Mouse (Mus musculus): ENCODE results near the gene Mlip. TPM values are rescaled to one million over a fixed set of nuclear protein-coding genes. Genes with fewer than 3 reads are reported as not detected.
"Not testable (repeated sequence)": the region's sequence is repeated elsewhere in the genome, so short reads cannot be mapped to it uniquely, and the experiment has no call there.

The Mlip gene
- polyA plus RNA-seq, 1 experiment from 2014 or later = 0.27 TPM

DNA sequence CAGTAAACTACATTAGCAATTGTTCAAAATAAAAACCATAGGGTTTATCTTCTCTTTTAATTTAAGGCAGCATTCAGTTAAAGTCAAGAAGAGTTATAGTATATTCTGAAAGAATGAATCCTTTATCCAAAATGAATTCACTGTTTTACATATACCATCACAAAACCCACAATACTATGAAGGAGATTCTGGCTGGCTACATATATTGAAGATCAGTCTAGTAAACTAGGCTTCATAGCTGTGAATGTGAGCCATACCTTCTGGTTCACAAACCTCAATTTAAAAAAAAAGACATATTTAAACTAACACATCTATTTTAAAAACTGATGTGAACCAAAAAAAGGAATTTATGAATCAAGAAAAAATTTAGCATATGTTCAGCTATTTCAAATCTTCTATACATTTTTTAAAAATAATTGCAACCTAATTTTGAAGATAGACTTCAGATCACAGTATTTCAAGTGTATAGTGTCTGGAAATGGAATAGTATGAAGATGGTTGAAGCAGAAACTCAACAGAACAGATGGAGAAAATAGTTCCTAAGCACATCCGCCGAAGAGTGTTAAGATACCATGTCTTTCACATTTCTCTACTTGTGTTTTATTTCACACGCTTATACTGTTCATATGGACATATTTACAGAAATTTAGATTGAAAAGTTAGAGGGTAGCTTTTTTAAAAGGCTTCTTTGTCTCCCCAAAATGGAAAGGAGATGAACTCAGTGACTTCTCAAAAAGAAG lies 204.1 kb downstream of the Mlip start:
- WGBS = 94% methylated on average over 3 of the region's 3 CpGs
- H3K27me3 ChIP-seq (ENCODE audit: control insufficient read depth, insufficient read depth, low read length) = no peaks in the 10 kb centered on the region
- H3K4me3 ChIP-seq (ENCODE audit: low read depth, low read length) = no peak overlapping the region
- DNase-seq (ENCODE audit: low spot score) (no peak), ATAC-seq (replicated peaks; ENCODE audit: low FRiP score) (no peak)
- H3K9me3 ChIP-seq (ENCODE audit: control insufficient read depth, low read length) = no peaks in the 10 kb centered on the region
- no peak overlapping the region for H3K9ac ChIP-seq (ENCODE audit: low read length)
- no peak overlapping the region for H3K4me2 ChIP-seq (ENCODE audit: low read depth, low read length, severe bottlenecking)
- H3K36me3 ChIP-seq (ENCODE audit: control insufficient read depth, insufficient read depth, low read length) = no peaks in the 10 kb centered on the region
- no peak overlapping the region for H3K27ac ChIP-seq (ENCODE audit: low read depth, low read length)
- H3K4me1 ChIP-seq (replicated peaks; ENCODE audit: control insufficient read depth, insufficient read depth, low read length) = no peaks in the 10 kb centered on the region

DNA sequence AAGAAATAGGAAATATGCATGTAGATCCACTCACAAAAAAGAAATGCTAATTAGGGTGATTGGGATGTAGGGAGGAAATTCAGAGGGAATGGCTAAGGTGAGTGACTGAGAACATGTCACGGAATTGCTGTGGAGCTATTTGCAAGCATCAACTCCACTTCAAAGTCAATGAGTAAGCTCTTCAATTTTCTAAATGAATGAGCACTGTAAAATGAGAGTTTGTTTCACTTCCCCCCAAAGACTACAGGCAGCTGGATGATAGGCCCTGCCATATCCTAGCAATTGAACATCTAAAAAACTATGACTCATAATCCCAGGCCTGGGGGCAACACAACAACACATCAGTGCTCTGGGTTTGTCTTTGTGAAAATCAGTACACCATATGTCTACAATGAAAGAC lies 233.0 kb downstream of the Mlip start:
- Histone ChIP-seq H3K36me3 (ENCODE audit: control insufficient read depth, insufficient read depth, low read length) (no peaks in the 10 kb centered on the region), H3K9me3 (ENCODE audit: control insufficient read depth, low read length) (no peaks in the 10 kb centered on the region), H3K4me1 (replicated peaks; ENCODE audit: control insufficient read depth, insufficient read depth, low read length) (no peaks in the 10 kb centered on the region), H3K27me3 (ENCODE audit: control insufficient read depth, insufficient read depth, low read length) (no peaks in the 10 kb centered on the region), H3K4me3 (ENCODE audit: low read depth, low read length) (no peak overlapping the region), H3K27ac (ENCODE audit: low read depth, low read length) (no peak overlapping the region), H3K9ac (ENCODE audit: low read length) (no peak overlapping the region), H3K4me2 (ENCODE audit: low read depth, low read length, severe bottlenecking) (no peak overlapping the region)
- ATAC-seq (replicated peaks; ENCODE audit: low FRiP score) (no peak), DNase-seq (ENCODE audit: low spot score) (no peak)
- 77% methylated on average over 1 of the region's 1 CpGs for WGBS

- Histone ChIP-seq H3K9ac (ENCODE audit: low read length) (no peak overlapping the region), H3K4me1 (replicated peaks; ENCODE audit: control insufficient read depth, insufficient read depth, low read length) (no peaks in the 10 kb centered on the region), H3K9me3 (ENCODE audit: control insufficient read depth, low read length) (no peaks in the 10 kb centered on the region), H3K27ac (ENCODE audit: low read depth, low read length) (no peak overlapping the region), H3K4me2 (ENCODE audit: low read depth, low read length, severe bottlenecking) (no peak overlapping the region), H3K36me3 (ENCODE audit: control insufficient read depth, insufficient read depth, low read length) (no peaks in the 10 kb centered on the region), H3K27me3 (ENCODE audit: control insufficient read depth, insufficient read depth, low read length) (no peaks in the 10 kb centered on the region), H3K4me3 (ENCODE audit: low read depth, low read length) (no peak overlapping the region)
- no peak for ATAC-seq (replicated peaks; ENCODE audit: low FRiP score)
- DNase-seq (ENCODE audit: low spot score) = no peak
- 79% methylated on average over 1 of the region's 1 CpGs for WGBS
These were observed 255.9 kb downstream of the Mlip start for GRCm38 (mm10) chr9:77096886-77097285.

GRCm38 (mm10) chr9:77083221-77083620 lies 269.5 kb downstream of the Mlip start:
- not testable (repeated sequence) for H3K4me2 ChIP-seq (ENCODE audit: low read depth, low read length, severe bottlenecking); H3K27me3 ChIP-seq (ENCODE audit: control insufficient read depth, insufficient read depth, low read length); H3K9ac ChIP-seq (ENCODE audit: low read length); H3K4me3 ChIP-seq (ENCODE audit: low read depth, low read length); ATAC-seq (replicated peaks; ENCODE audit: low FRiP score); H3K4me1 ChIP-seq (replicated peaks; ENCODE audit: control insufficient read depth, insufficient read depth, low read length); H3K27ac ChIP-seq (ENCODE audit: low read depth, low read length); H3K9me3 ChIP-seq (ENCODE audit: control insufficient read depth, low read length); DNase-seq (ENCODE audit: low spot score); H3K36me3 ChIP-seq (ENCODE audit: control insufficient read depth, insufficient read depth, low read length)
- WGBS = 82% methylated on average over 1 of the region's 1 CpGs

GRCm38 (mm10) chr9:77071676-77072075 lies 281.1 kb downstream of the Mlip start:
- DNase-seq (ENCODE audit: low spot score) (no peak), ATAC-seq (replicated peaks; ENCODE audit: low FRiP score) (no peak)
- Histone ChIP-seq H3K4me1 (replicated peaks; ENCODE audit: control insufficient read depth, insufficient read depth, low read length) (no peaks in the 10 kb centered on the region), H3K36me3 (ENCODE audit: control insufficient read depth, insufficient read depth, low read length) (no peaks in the 10 kb centered on the region), H3K4me3 (ENCODE audit: low read depth, low read length) (no peak overlapping the region), H3K9ac (ENCODE audit: low read length) (no peak overlapping the region), H3K27ac (ENCODE audit: low read depth, low read length) (no peak overlapping the region), H3K4me2 (ENCODE audit: low read depth, low read length, severe bottlenecking) (no peak overlapping the region), H3K9me3 (ENCODE audit: control insufficient read depth, low read length) (no peaks in the 10 kb centered on the region), H3K27me3 (ENCODE audit: control insufficient read depth, insufficient read depth, low read length) (no peaks in the 10 kb centered on the region)
- 88% methylated on average over 2 of the region's 2 CpGs for WGBS

GRCm38 (mm10) chr9:77056611-77057010 lies 296.2 kb downstream of the Mlip start:
- H3K9ac ChIP-seq (ENCODE audit: low read length) = no peak overlapping the region
- no peaks in the 10 kb centered on the region for H3K4me1 ChIP-seq (replicated peaks; ENCODE audit: control insufficient read depth, insufficient read depth, low read length)
- WGBS = 90% methylated on average over 4 of the region's 4 CpGs
- ATAC-seq (replicated peaks; ENCODE audit: low FRiP score) (no peak), DNase-seq (ENCODE audit: low spot score) (no peak)
- no peaks in the 10 kb centered on the region for H3K9me3 ChIP-seq (ENCODE audit: control insufficient read depth, low read length)
- no peak overlapping the region for H3K27ac ChIP-seq (ENCODE audit: low read depth, low read length)
- no peaks in the 10 kb centered on the region for H3K27me3 ChIP-seq (ENCODE audit: control insufficient read depth, insufficient read depth, low read length)
- H3K36me3 ChIP-seq (ENCODE audit: control insufficient read depth, insufficient read depth, low read length) = no peaks in the 10 kb centered on the region
- H3K4me2 ChIP-seq (ENCODE audit: low read depth, low read length, severe bottlenecking) = no peak overlapping the region
- no peak overlapping the region for H3K4me3 ChIP-seq (ENCODE audit: low read depth, low read length)

DNA sequence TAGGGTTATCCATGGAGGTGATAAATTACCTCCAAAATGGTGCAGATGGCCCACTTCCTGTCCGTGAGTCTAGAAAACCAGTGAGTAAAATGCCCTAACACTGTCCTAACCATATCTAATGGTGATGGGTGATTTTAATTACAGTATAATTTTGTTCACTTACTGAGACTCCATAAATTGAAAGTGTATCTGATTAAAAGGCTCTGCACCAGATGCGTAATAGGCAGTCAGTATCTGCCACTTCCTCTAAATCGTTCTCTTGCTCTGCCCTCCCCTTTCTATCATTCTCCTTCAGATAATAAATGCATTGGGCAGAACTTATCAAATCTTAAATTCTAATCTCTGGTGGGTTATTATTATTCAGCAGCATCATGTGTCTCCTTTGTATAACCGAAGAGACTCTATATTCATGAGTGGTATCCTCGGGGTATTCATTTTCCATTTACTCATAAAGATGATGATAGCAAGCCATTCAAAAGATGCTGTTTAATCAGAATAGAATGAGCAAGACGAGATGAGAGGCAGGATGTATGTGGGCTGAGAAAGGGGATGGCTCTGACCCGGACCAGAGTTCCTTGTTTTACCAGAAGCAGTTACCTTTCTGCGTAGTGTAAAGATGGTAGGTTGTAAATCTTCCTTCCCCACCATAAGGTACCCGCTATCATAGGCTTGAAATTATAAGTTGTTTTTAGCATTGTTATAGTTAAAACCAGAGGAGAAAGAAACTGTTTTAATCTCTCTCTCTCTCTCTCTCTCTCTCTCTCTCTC lies 298.2 kb downstream of the Mlip start:
- 87% methylated on average over 9 of the region's 9 CpGs for WGBS
- Histone ChIP-seq H3K4me3 (ENCODE audit: low read depth, low read length) (no peak overlapping the region), H3K27me3 (ENCODE audit: control insufficient read depth, insufficient read depth, low read length) (no peaks in the 10 kb centered on the region), H3K36me3 (ENCODE audit: control insufficient read depth, insufficient read depth, low read length) (no peaks in the 10 kb centered on the region), H3K4me1 (replicated peaks; ENCODE audit: control insufficient read depth, insufficient read depth, low read length) (no peaks in the 10 kb centered on the region), H3K27ac (ENCODE audit: low read depth, low read length) (no peak overlapping the region), H3K4me2 (ENCODE audit: low read depth, low read length, severe bottlenecking) (no peak overlapping the region), H3K9me3 (ENCODE audit: control insufficient read depth, low read length) (no peaks in the 10 kb centered on the region), H3K9ac (ENCODE audit: low read length) (no peak overlapping the region)
- ATAC-seq (replicated peaks; ENCODE audit: low FRiP score) = no peak
- DNase-seq (ENCODE audit: low spot score) = no peak
